Mouse (Mus musculus) intestine, postnatal 0 days (tissue): ENCODE measurements at regions not wholly inside any gene's neighbourhood (a gene's known extent, or its start where the extent isn't known, plus 50 kb on each side); places are given as distances from the start of the nearest gene placed in this dataset.

Experiments used
- ATAC-seq: fragments of 200-750 bp; cut with Nextera tagmentation; 2 replicates; pipeline ENCODE4 v1.8.0; 2017; ENCODE audit warnings: mild to moderate bottlenecking, moderate TSS enrichment, moderate library complexity
- H3K27ac ChIP-seq: fragments of 300-500 bp; sonication (generic); 2 replicates; pipeline ENCODE4 v1.5.1; 2014; ENCODE audit warnings: mild to moderate bottlenecking, low read depth, low read length, moderate library complexity
- H3K27me3 ChIP-seq: fragments of 300-500 bp; sonication (generic); replicated peaks from 2 replicates; pipeline ENCODE4 v1.6.1; 2014; ENCODE audit warnings: low read length, mixed read lengths; ENCODE audit not compliant: control insufficient read depth, insufficient read depth
- H3K36me3 ChIP-seq: fragments of 300-500 bp; sonication (generic); 2 replicates; pipeline ENCODE4 v1.6.1; 2014; ENCODE audit warnings: mild to moderate bottlenecking, moderate library complexity; ENCODE audit not compliant: control insufficient read depth, insufficient read depth
- H3K4me1 ChIP-seq: fragments of 300-500 bp; sonication (generic); replicated peaks from 2 replicates; pipeline ENCODE4 v1.6.1; 2014; ENCODE audit warnings: antibody characterized with exemption, low read length, mixed read lengths; ENCODE audit not compliant: control insufficient read depth, insufficient read depth
- H3K4me2 ChIP-seq: fragments of 300-500 bp; sonication (generic); replicated peaks from 2 replicates; pipeline ENCODE4 v1.6.1; 2014; ENCODE audit warnings: low read depth, mild to moderate bottlenecking, moderate library complexity
- H3K4me3 ChIP-seq: fragments of 300-500 bp; sonication (generic); 2 replicates; pipeline ENCODE4 v1.5.1; 2014; ENCODE audit warnings: low read depth, low read length
- H3K9ac ChIP-seq: fragments of 300-500 bp; sonication (generic); 2 replicates; pipeline ENCODE4 v1.6.1; 2014; ENCODE audit warnings: mild to moderate bottlenecking, low read depth, low read length
- H3K9me3 ChIP-seq: fragments of 300-500 bp; sonication (generic); 2 replicates; pipeline ENCODE4 v1.6.1; 2016; ENCODE audit warnings: mixed run types; ENCODE audit not compliant: control insufficient read depth
- CTCF ChIP-seq: sonication (generic); IDR thresholded peaks from 2 replicates; pipeline ENCODE4 v1.5.1; 2016; ENCODE audit warnings: low read depth, mild to moderate bottlenecking, control low read depth, antibody characterized with exemption, moderate library complexity
- WGBS: fragments of 180-500 bp; shearing (Covaris S2); extraction: QIAGEN DNeasy Blood & Tissue Kit; methylation state at CpG from one replicate; pipeline ENCODE4 v1.1.7; 2014; 5-methylcytosine and 5-hydroxymethylcytosine counted together

GRCm38 (mm10) chr9:24967571-24967970 is 121.7 kb upstream of the Gm10181 start:
- Histone ChIP-seq H3K27me3 (no peaks in the 10 kb centered on the region), H3K4me1 (no peaks in the 10 kb centered on the region), H3K9ac (no peak overlapping the region), H3K27ac (no peak overlapping the region), H3K9me3 (no peaks in the 10 kb centered on the region), H3K4me2 (no peak overlapping the region), H3K4me3 (no peak overlapping the region), H3K36me3 (no peaks in the 10 kb centered on the region)
- 75% methylated on average over 10 of the region's 10 CpGs for WGBS
- peak; percentile 38 for TF ChIP-seq CTCF
- ATAC-seq: no peak

- Histone ChIP-seq H3K27me3 (no peaks in the 10 kb centered on the region), H3K27ac (no peak overlapping the region), H3K36me3 (no peaks in the 10 kb centered on the region), H3K4me2 (peak overlapping the region; percentile 37), H3K4me1 (no peaks in the 10 kb centered on the region), H3K4me3 (no peak overlapping the region), H3K9ac (no peak overlapping the region), H3K9me3 (no peaks in the 10 kb centered on the region)
- no peak for ATAC-seq
- 14% methylated on average over 19 of the region's 19 CpGs for WGBS
- no peak for TF ChIP-seq CTCF
These were observed 115.0 kb upstream of the Gm10181 start for GRCm38 (mm10) chr9:24974021-24974741.

- Histone ChIP-seq H3K9me3 (no peaks in the 10 kb centered on the region), H3K4me2 (no peak overlapping the region), H3K4me3 (no peak overlapping the region), H3K4me1 (no peaks in the 10 kb centered on the region), H3K9ac (no peak overlapping the region), H3K27ac (no peak overlapping the region), H3K27me3 (no peaks in the 10 kb centered on the region), H3K36me3 (no peaks in the 10 kb centered on the region)
- TF ChIP-seq CTCF: peak; percentile 26; the same call in 1 of the 2 replicates
- no peak for ATAC-seq
- WGBS: 61% methylated on average over 3 of the region's 3 CpGs
These were observed 106.4 kb upstream of the Gm10181 start for GRCm38 (mm10) chr9:24982796-24983195.

DNA sequence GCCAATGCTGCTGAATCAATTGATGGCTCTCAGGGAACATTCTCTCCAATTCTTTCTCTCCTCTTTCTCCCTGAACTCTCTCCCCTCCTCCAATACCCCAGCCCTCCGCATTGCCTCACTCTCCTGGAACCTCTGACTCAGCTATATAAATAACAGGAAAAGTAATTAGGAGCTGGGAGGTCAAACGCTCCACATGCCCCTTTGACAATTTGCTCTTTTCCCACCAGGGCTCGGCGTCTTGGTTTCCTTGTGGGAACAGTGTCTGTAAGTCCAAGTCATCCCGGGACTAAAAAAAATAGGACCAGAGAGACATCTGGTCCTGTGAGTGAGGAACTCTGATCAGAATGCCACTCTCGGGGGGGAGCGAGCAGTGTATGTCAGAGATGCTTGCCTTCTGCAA is 94.7 kb upstream of the Gm10181 start:
- ATAC-seq: no peak
- no peak overlapping the region for H3K9ac ChIP-seq
- no peak overlapping the region for H3K27ac ChIP-seq
- 27% methylated on average over 7 of the region's 7 CpGs for WGBS
- no peak for TF ChIP-seq CTCF
- no peaks in the 10 kb centered on the region for H3K27me3 ChIP-seq
- no peaks in the 10 kb centered on the region for H3K4me1 ChIP-seq
- no peaks in the 10 kb centered on the region for H3K36me3 ChIP-seq
- no peak overlapping the region for H3K4me3 ChIP-seq
- no peak overlapping the region for H3K4me2 ChIP-seq
- H3K9me3 ChIP-seq: no peaks in the 10 kb centered on the region

DNA sequence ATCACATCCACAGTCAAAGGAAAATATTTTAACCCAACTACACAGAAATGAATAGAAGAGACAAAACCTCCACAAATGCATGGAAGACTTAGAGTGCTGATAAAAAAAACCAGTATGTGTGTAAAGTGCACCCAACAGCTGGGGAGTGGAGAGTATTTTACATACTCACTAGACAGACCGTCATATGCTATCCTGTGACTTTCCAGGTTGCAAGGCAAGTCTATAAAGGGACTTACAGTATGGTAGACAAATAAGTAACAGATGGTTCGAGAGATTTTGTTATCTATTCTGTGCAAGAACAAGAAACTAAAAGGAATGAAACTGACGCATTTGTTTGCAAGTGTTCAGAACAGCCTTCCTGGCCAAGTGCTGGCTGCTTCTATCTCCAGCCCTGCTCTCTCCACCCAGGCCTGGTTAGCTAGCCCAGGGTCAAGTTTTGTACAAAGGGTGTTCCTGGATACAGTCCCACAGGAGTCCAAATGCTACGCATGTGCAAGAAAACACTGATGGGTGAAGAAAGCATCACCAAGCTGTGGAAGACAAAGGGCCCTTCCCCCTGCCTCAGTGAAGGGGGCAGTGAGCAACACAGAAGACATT is 68.0 kb upstream of the Gm10181 start:
- TF ChIP-seq CTCF: no peak
- Histone ChIP-seq H3K9ac (no peak overlapping the region), H3K27ac (no peak overlapping the region), H3K36me3 (no peaks in the 10 kb centered on the region), H3K4me1 (no peaks in the 10 kb centered on the region), H3K9me3 (no peaks in the 10 kb centered on the region), H3K4me2 (no peak overlapping the region), H3K4me3 (no peak overlapping the region), H3K27me3 (no peaks in the 10 kb centered on the region)
- 72% methylated on average over 4 of the region's 4 CpGs for WGBS
- no peak for ATAC-seq

DNA sequence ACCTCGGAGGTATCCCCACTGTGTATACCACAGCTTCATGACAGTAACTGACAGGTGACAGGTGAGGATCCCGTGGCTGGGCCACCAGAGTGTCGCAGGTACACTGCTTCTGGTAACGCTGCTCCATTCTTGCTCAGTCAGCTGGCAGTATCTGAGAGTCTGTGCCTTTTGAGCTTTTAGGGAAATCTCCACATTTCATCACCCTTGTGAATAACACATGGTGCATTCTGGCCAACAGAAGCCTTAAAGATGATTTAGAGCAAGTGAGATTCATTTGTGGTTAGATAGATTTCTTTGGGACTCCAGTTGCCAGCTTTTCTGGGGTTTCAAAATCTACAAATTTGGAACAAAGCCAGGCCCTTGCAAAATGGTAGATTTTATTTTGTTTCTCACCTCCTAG is 66.8 kb upstream of the Gm10181 start:
- Histone ChIP-seq H3K4me3 (no peak overlapping the region), H3K4me1 (no peaks in the 10 kb centered on the region), H3K9ac (no peak overlapping the region), H3K4me2 (no peak overlapping the region), H3K9me3 (no peaks in the 10 kb centered on the region), H3K27ac (no peak overlapping the region), H3K36me3 (no peaks in the 10 kb centered on the region), H3K27me3 (no peaks in the 10 kb centered on the region)
- 89% methylated on average over 4 of the region's 4 CpGs for WGBS
- ATAC-seq: no peak
- TF ChIP-seq CTCF: no peak
